Mouse (Mus musculus): ENCODE measurements around the gene Tm9sf4.

- TF ChIP-seq CTCF (IDR thresholded peaks at IDR 0.05; ENCODE audit: control insufficient read depth, insufficient read depth, low read length), result no peak
- no peak for TF ChIP-seq POLR2A (IDR thresholded peaks at IDR 0.05; ENCODE audit: borderline replicate concordance, control insufficient read depth, low read depth, low read length)
Observed at GRCm38 (mm10) chr2:153202766-153203165, 41.7 kb downstream of the Tm9sf4 start.
